Mouse (Mus musculus) CH12.LX (cell line): ENCODE results near the gene Abcf2.

Experiments used
- CTCF ChIP-seq, 2 experiments: IDR thresholded peaks in 1 of 2; conservative IDR thresholded peaks in 1 of 2; 2 replicates each; pipeline ENCODE4 v1.5.1; 2011 to 2012; ENCODE audit warnings: low read depth in 2 of 2, low read length in 2 of 2, improper control_type of control experiment in 1 of 2, inconsistent platforms in 1 of 2, mild to moderate bottlenecking in 1 of 2, moderate library complexity in 1 of 2
- MYC ChIP-seq: IDR thresholded peaks from 2 replicates; pipeline ENCODE4 v1.6.1; 2011; ENCODE audit warnings: low read depth, mild to moderate bottlenecking, improper control_type of control experiment, low read length
- RCOR1 ChIP-seq: conservative IDR thresholded peaks from 2 replicates; pipeline ENCODE4 v1.6.1; 2012; ENCODE audit warnings: low read depth, mild to moderate bottlenecking, inconsistent platforms, low read length, improper control_type of control experiment

DNA sequence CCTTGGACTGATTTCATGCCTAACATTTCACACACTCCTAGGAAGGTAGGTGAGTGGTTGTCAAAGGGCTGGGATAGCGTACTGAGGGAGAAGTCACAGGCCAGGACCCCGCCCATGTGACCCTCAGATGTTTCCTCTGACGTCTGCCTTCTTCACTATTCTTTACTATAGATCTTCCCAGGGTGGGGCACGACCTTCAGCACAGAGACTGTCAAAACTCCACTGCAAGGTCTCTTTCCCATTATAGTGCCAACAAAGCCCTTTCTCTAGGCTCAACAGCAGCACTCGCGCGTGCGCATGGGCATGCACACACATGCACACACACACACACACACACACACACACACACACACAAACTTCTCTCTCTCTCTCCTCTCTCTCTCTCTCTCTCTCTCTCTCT is 53.5 kb downstream of the Abcf2 start:
- TF ChIP-seq RCOR1, result no peak
- no peak for TF ChIP-seq MYC
- TF ChIP-seq CTCF (conservative IDR thresholded peaks at IDR 0.05 in 1 of 2, IDR thresholded peaks at IDR 0.05 in 1 of 2; ENCODE audit: low read depth in 2 of 2, low read length in 2 of 2), result no peak
